Mouse (Mus musculus): ENCODE data around the gene Scg5. TPM values are rescaled to one million over a fixed set of nuclear protein-coding genes. Genes with fewer than 3 reads are reported as not detected.

Scg5 gene
- total RNA-seq, 2 experiments from 2014 or later: 0.21 TPM; not detected in 1

GRCm38 (mm10) chr2:113806851-113807577 is 21.9 kb downstream of the Scg5 start:
- DNase-seq: no peak

- DNase-seq: no peak
Observed at GRCm38 (mm10) chr2:113805765-113806164, 23.2 kb downstream of the Scg5 start.

- no peak for DNase-seq
Observed at GRCm38 (mm10) chr2:113803753-113804152, 25.2 kb downstream of the Scg5 start.

GRCm38 (mm10) chr2:113800846-113801245 is 28.1 kb downstream of the Scg5 start:
- no peak for DNase-seq

GRCm38 (mm10) chr2:113798605-113799004 is 30.3 kb downstream of the Scg5 start:
- no peak for DNase-seq

GRCm38 (mm10) chr2:113795186-113795585 is 33.7 kb downstream of the Scg5 start:
- DNase-seq: no peak

GRCm38 (mm10) chr2:113793521-113793920 is 35.4 kb downstream of the Scg5 start:
- no peak for DNase-seq

- no peak for DNase-seq
Observed at GRCm38 (mm10) chr2:113788821-113789387, 40.0 kb downstream of the Scg5 start.

GRCm38 (mm10) chr2:113787882-113788281 is 41.0 kb downstream of the Scg5 start:
- DNase-seq: no peak

- no peak for DNase-seq
Observed at GRCm38 (mm10) chr2:113784851-113785250, 44.1 kb downstream of the Scg5 start.

GRCm38 (mm10) chr2:113781521-113781920 is 47.4 kb downstream of the Scg5 start:
- DNase-seq: no peak

GRCm38 (mm10) chr2:113781107-113781506 is 47.8 kb downstream of the Scg5 start:
- no peak for DNase-seq

- no peak for DNase-seq
Observed at GRCm38 (mm10) chr2:113779336-113779735, 49.6 kb downstream of the Scg5 start.

- DNase-seq: no peak
Observed at GRCm38 (mm10) chr2:113778036-113778435, 50.9 kb downstream of the Scg5 start.

GRCm38 (mm10) chr2:113776297-113776696 is 52.6 kb downstream of the Scg5 start:
- no peak for DNase-seq

- DNase-seq: no peak
Observed at GRCm38 (mm10) chr2:113774150-113774805, 54.6 kb downstream of the Scg5 start.

- DNase-seq: no peak
Observed at GRCm38 (mm10) chr2:113768541-113769303, 60.2 kb downstream of the Scg5 start.

GRCm38 (mm10) chr2:113765885-113766284 is 63.0 kb downstream of the Scg5 start:
- DNase-seq: no peak

- DNase-seq: no peak
Observed at GRCm38 (mm10) chr2:113764968-113765367, 64.0 kb downstream of the Scg5 start.

- no peak for DNase-seq
Observed at GRCm38 (mm10) chr2:113758311-113759161, 70.4 kb downstream of the Scg5 start, which contains the start of gene Grem1. TSS of gene Grem1 (minus strand) at chr2:113758646.

GRCm38 (mm10) chr2:113757525-113758310 is 71.2 kb downstream of the Scg5 start:
- DNase-seq: no peak
